Mouse (Mus musculus): ENCODE data around the gene Gtdc1. TPM values are rescaled to one million over a fixed set of nuclear protein-coding genes. Genes with fewer than 3 reads are reported as not detected.

The Gtdc1 gene
- polyA plus RNA-seq, 1 experiment from 2014 or later: 13.6 TPM

GRCm38 (mm10) chr2:44525187-44525919 is 402.1 kb downstream of the Gtdc1 start:
- Histone ChIP-seq H3K27ac (ENCODE audit: low read depth, low read length) (no peak overlapping the region), H3K4me1 (ENCODE audit: control insufficient read depth, insufficient read depth, low read length) (no peaks in the 10 kb centered on the region; the same call in 1 of the 2 replicates), H3K36me3 (ENCODE audit: control insufficient read depth, insufficient read depth, low read length) (no peaks in the 10 kb centered on the region), H3K4me2 (replicated peaks; ENCODE audit: low read depth, low read length) (no peak overlapping the region), H3K27me3 (ENCODE audit: control insufficient read depth, insufficient read depth, low read length) (no peaks in the 10 kb centered on the region), H3K9me3 (ENCODE audit: control insufficient read depth, low read length) (no peaks in the 10 kb centered on the region), H3K4me3 (ENCODE audit: low read length) (no peak overlapping the region), H3K9ac (ENCODE audit: low read depth, low read length) (no peak overlapping the region)
- WGBS: 43% methylated on average over 5 of the region's 5 CpGs
- peak; percentile 52; the same call in 1 of the 2 replicates for ATAC-seq (ENCODE audit: low FRiP score, low TSS enrichment)

GRCm38 (mm10) chr2:44519236-44519635 is 408.2 kb downstream of the Gtdc1 start:
- H3K4me1 ChIP-seq (ENCODE audit: control insufficient read depth, insufficient read depth, low read length): no peaks in the 10 kb centered on the region
- no peak for ATAC-seq (ENCODE audit: low FRiP score, low TSS enrichment)
- H3K4me3 ChIP-seq (ENCODE audit: low read length): no peak overlapping the region
- H3K27ac ChIP-seq (ENCODE audit: low read depth, low read length): no peak overlapping the region
- no peaks in the 10 kb centered on the region for H3K27me3 ChIP-seq (ENCODE audit: control insufficient read depth, insufficient read depth, low read length)
- H3K36me3 ChIP-seq (ENCODE audit: control insufficient read depth, insufficient read depth, low read length): no peaks in the 10 kb centered on the region
- no peak overlapping the region for H3K4me2 ChIP-seq (replicated peaks; ENCODE audit: low read depth, low read length)
- no peaks in the 10 kb centered on the region for H3K9me3 ChIP-seq (ENCODE audit: control insufficient read depth, low read length)
- WGBS: 85% methylated on average over 3 of the region's 3 CpGs
- no peak overlapping the region for H3K9ac ChIP-seq (ENCODE audit: low read depth, low read length)

- H3K9me3 ChIP-seq (ENCODE audit: control insufficient read depth, low read length): no peaks in the 10 kb centered on the region
- WGBS: 87% methylated on average over 4 of the region's 4 CpGs
Measured at GRCm38 (mm10) chr2:44518085-44518484, 409.4 kb downstream of the Gtdc1 start.

More at GRCm38 (mm10) chr2:44518085-44518484, 409.4 kb downstream of the Gtdc1 start:
- Histone ChIP-seq H3K27me3 (ENCODE audit: control insufficient read depth, insufficient read depth, low read length) (no peaks in the 10 kb centered on the region), H3K27ac (ENCODE audit: low read depth, low read length) (no peak overlapping the region), H3K36me3 (ENCODE audit: control insufficient read depth, insufficient read depth, low read length) (no peaks in the 10 kb centered on the region), H3K9ac (ENCODE audit: low read depth, low read length) (no peak overlapping the region), H3K4me2 (replicated peaks; ENCODE audit: low read depth, low read length) (no peak overlapping the region), H3K4me1 (ENCODE audit: control insufficient read depth, insufficient read depth, low read length) (no peaks in the 10 kb centered on the region), H3K4me3 (ENCODE audit: low read length) (no peak overlapping the region)
- ATAC-seq (ENCODE audit: low FRiP score, low TSS enrichment): no peak

Other genes starting within 250 kb of the Gtdc1 start
- gene Zeb2, start 189.7 kb upstream of the Gtdc1 start, polyA plus RNA-seq (2014; fragmentation: Nextera tagmentation; extraction: Ambion mirVana): 41.2 and 52.2 TPM in 2 replicates

Data from kidney, embryonic 14.5 days (tissue).